Mouse (Mus musculus) neural tube, embryonic 13.5 days (tissue): ENCODE measurements at regions not wholly inside any gene's neighbourhood (a gene's known extent, or its start where the extent isn't known, plus 50 kb on each side); places are given as distances from the start of the nearest gene placed in this dataset.
"Not testable (repeated sequence)": the region's sequence is repeated elsewhere in the genome, so short reads cannot be mapped to it uniquely, and the experiment has no call there.

ENCODE experiments used
- ATAC-seq: fragments of 200-750 bp; cut with Nextera tagmentation; 2 replicates; pipeline ENCODE4 v1.8.0; 2017; ENCODE audit warnings: low read depth, mild to moderate bottlenecking, moderate TSS enrichment, moderate library complexity
- H3K27ac ChIP-seq: fragments of 300-500 bp; sonication (generic); replicated peaks from 2 replicates; pipeline ENCODE4 v1.5.1; 2015; ENCODE audit warnings: moderate library complexity, mild to moderate bottlenecking, inconsistent platforms
- H3K27me3 ChIP-seq: fragments of 300-500 bp; sonication (generic); 2 replicates; pipeline ENCODE4 v1.6.1; 2015; ENCODE audit warnings: mild to moderate bottlenecking, inconsistent platforms
- H3K36me3 ChIP-seq: fragments of 300-500 bp; sonication (generic); 2 replicates; pipeline ENCODE4 v1.6.1; 2015; ENCODE audit warnings: mild to moderate bottlenecking, inconsistent platforms
- H3K4me1 ChIP-seq: fragments of 300-500 bp; sonication (generic); replicated peaks from 2 replicates; pipeline ENCODE4 v1.6.1; 2015; ENCODE audit warnings: inconsistent platforms
- H3K4me2 ChIP-seq: fragments of 300-500 bp; sonication (generic); 2 replicates; pipeline ENCODE4 v1.6.1; 2015; ENCODE audit warnings: inconsistent platforms, mild to moderate bottlenecking, moderate library complexity
- H3K4me3 ChIP-seq: fragments of 300-500 bp; sonication (generic); 2 replicates; pipeline ENCODE4 v1.5.1; 2015; ENCODE audit warnings: mild to moderate bottlenecking, inconsistent platforms
- H3K9ac ChIP-seq: fragments of 300-500 bp; sonication (generic); 2 replicates; pipeline ENCODE4 v1.6.1; 2015; ENCODE audit warnings: moderate library complexity, mild to moderate bottlenecking, inconsistent platforms
- H3K9me3 ChIP-seq: fragments of 300-500 bp; sonication (generic); 2 replicates; pipeline ENCODE4 v1.6.1; 2016; ENCODE audit warnings: inconsistent platforms
- WGBS: fragments of 180-500 bp; shearing (Covaris S2); methylation state at CpG from one replicate; pipeline ENCODE4 v1.1.7; 2015; 5-methylcytosine and 5-hydroxymethylcytosine counted together

DNA sequence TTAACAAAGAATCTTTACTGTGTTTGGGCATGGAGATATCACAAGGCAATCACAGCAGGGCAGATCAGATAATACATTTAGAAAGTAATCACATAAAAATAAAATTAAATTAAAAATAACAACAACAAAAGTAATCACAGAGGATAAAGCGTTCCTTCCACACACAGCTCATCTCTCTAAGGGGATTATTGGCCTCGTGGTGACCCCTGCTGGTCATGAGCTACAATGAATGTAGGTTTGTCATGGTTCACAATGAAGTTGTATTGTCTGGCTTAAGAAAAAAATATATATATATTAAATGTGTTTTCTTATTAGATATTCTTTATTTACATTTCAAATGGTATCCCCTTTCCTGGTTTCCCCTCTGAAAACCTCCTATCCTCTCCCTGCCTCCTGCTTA, 1039.1 kb upstream of the Zfp386 start:
- 58% methylated on average over 2 of the region's 2 CpGs for WGBS
- Histone ChIP-seq H3K36me3 (no peaks in the 10 kb centered on the region), H3K4me3 (no peak overlapping the region), H3K4me1 (no peaks in the 10 kb centered on the region), H3K27me3 (no peaks in the 10 kb centered on the region), H3K9ac (no peak overlapping the region), H3K27ac (no peak overlapping the region), H3K4me2 (no peak overlapping the region), H3K9me3 (peaks cover 20% of the 10 kb centered on the region)
- ATAC-seq: no peak

GRCm38 (mm10) chr12:115012751-115013150, 1034.8 kb upstream of the Zfp386 start:
- Histone ChIP-seq H3K4me1 (no peaks in the 10 kb centered on the region), H3K36me3 (no peaks in the 10 kb centered on the region), H3K4me2 (no peak overlapping the region), H3K27me3 (no peaks in the 10 kb centered on the region), H3K4me3 (no peak overlapping the region), H3K27ac (no peak overlapping the region), H3K9ac (no peak overlapping the region), H3K9me3 (peaks cover 11% of the 10 kb centered on the region)
- ATAC-seq: no peak
- 84% methylated on average over 3 of the region's 3 CpGs for WGBS

DNA sequence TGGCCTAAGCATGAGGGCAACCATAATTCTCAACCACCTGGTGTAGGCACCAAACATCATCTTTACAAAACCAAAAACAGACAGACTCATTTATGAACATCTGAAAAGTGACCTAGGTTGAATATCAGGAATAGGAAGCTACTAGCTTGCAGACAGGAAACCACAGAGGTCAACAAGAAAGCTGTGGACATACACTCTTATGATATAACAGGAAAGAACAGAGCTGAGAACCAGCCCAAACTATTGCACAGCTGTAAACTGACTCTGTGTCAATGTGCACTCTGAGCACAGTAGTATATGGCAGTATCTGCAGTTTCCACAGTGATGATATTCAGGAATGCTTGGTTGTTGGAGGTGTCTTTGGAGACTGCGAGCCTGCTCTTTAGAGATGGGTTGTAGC, 1023.8 kb upstream of the Zfp386 start:
- no peak for ATAC-seq
- Histone ChIP-seq H3K9ac (no peak overlapping the region), H3K9me3 (peaks cover 39% of the 10 kb centered on the region), H3K4me2 (no peak overlapping the region), H3K27ac (no peak overlapping the region), H3K36me3 (no peaks in the 10 kb centered on the region), H3K27me3 (no peaks in the 10 kb centered on the region), H3K4me3 (no peak overlapping the region), H3K4me1 (no peaks in the 10 kb centered on the region)
- 82% methylated on average over 1 of the region's 1 CpGs for WGBS

GRCm38 (mm10) chr12:115034438-115035129, 1012.9 kb upstream of the Zfp386 start:
- Histone ChIP-seq H3K27me3 (no peaks in the 10 kb centered on the region), H3K4me2 (no peak overlapping the region), H3K9me3 (peaks cover 20% of the 10 kb centered on the region), H3K4me3 (no peak overlapping the region), H3K4me1 (no peaks in the 10 kb centered on the region), H3K36me3 (no peaks in the 10 kb centered on the region), H3K9ac (no peak overlapping the region), H3K27ac (no peak overlapping the region)
- WGBS: 78% methylated on average over 3 of the region's 3 CpGs
- ATAC-seq: no peak

DNA sequence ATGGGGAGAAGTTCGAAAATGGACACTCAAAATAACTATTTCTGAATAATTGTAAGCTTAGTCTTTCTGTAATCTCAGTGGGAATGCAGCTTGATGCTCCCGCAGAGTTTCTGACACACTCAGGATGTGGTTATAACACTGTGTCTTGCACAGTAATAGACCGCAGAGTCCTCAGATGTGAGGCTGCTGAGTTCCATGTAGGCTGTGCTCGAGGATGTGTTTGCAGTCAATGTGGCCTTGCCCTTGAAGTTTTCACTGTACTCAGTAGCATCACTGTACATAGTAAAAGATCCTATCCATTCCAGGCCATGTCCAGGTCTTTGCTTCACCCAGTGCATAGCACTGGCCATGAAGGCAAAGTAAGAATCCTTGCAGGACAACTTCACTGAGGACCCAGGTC, 992.4 kb upstream of the Zfp386 start:
- no peak for ATAC-seq
- Histone ChIP-seq H3K36me3 (no peaks in the 10 kb centered on the region), H3K4me1 (no peaks in the 10 kb centered on the region), H3K9ac (no peak overlapping the region), H3K27me3 (no peaks in the 10 kb centered on the region), H3K27ac (no peak overlapping the region), H3K4me2 (no peak overlapping the region), H3K4me3 (no peak overlapping the region), H3K9me3 (peaks cover 6% of the 10 kb centered on the region)
- WGBS: 81% methylated on average over 4 of the region's 4 CpGs

- not testable (repeated sequence) for H3K9ac ChIP-seq, H3K4me3 ChIP-seq, H3K36me3 ChIP-seq, H3K27me3 ChIP-seq, H3K4me1 ChIP-seq, H3K27ac ChIP-seq, H3K4me2 ChIP-seq, ATAC-seq
- peaks cover 20% of the 10 kb centered on the region for H3K9me3 ChIP-seq
Measured at GRCm38 (mm10) chr12:115059954-115060353, 987.6 kb upstream of the Zfp386 start.

DNA sequence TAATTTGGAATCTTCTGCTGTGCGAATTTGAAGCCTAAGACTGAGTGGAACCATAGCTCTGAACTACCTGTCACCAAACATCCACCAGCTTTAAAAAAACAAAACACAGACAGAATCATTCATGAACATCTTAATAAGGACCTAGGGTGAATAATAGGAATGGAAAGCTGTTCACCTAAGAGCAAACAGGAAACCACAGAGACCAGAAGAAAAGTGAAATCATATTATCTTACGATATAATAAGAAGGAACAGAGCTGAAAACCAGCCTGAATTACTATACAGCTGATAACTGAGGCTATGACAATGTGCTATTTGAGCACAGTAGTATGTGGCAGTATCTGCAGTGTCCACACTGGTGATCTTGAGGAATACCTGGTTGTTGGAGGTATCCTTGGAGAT, 980.3 kb upstream of the Zfp386 start:
- Histone ChIP-seq H3K4me1 (no peaks in the 10 kb centered on the region), H3K36me3 (no peaks in the 10 kb centered on the region), H3K4me2 (no peak overlapping the region), H3K27ac (no peak overlapping the region), H3K9ac (no peak overlapping the region), H3K4me3 (no peak overlapping the region), H3K27me3 (no peaks in the 10 kb centered on the region), H3K9me3 (peaks cover 17% of the 10 kb centered on the region)
- 89% methylated on average over 2 of the region's 2 CpGs for WGBS
- ATAC-seq: no peak

DNA sequence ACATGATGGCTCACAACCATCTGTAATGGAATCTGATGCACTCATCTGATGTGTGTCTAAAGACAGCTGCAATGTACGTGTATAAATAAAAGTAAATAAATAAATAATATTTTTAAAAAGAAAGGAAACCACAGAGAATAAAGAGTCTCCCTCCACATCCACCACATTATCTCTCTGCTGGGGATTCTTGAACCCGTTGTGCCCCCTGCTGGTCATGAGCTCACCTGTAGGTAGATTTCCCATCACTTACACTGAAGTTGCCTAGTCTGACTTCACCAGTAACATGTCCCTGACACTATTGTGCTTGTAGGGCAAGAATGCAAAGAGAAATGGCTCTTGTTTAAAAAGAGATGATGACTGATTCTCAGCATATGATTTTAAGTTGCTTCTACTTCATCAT, 956.1 kb upstream of the Zfp386 start:
- not testable (repeated sequence) for H3K36me3 ChIP-seq, H3K9me3 ChIP-seq, ATAC-seq, H3K4me3 ChIP-seq, H3K27me3 ChIP-seq, H3K9ac ChIP-seq, H3K4me2 ChIP-seq, H3K4me1 ChIP-seq, H3K27ac ChIP-seq
- WGBS: 75% methylated on average over 2 of the region's 2 CpGs

DNA sequence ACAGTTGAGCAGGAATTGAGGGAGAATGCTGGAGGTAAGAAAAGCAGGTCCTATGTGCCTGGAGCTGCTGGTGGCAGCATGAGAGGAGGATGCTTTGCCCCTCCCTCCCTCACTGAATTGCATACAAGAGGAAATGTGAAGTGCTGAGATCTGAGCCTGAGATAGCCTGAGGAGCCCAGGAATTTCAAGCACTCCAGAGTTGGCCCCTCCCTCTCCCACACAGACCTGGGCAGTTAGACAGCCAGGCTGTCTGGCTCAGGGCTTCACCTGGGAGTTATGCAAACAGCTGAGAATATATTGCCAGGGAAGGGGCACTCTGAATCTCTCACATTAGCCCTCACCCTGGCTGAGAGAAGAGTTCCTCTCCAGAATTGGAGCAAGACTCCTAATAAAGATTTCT, 937.8 kb upstream of the Zfp386 start:
- no peak overlapping the region for H3K27ac ChIP-seq
- no peak overlapping the region for H3K4me2 ChIP-seq
- H3K9ac ChIP-seq: no peak overlapping the region
- no peak for ATAC-seq
- no peaks in the 10 kb centered on the region for H3K36me3 ChIP-seq
- no peaks in the 10 kb centered on the region for H3K4me1 ChIP-seq
- H3K27me3 ChIP-seq: no peaks in the 10 kb centered on the region
- no peak overlapping the region for H3K4me3 ChIP-seq
- peaks cover 21% of the 10 kb centered on the region for H3K9me3 ChIP-seq

- not testable (repeated sequence) for H3K36me3 ChIP-seq, H3K27me3 ChIP-seq, H3K4me1 ChIP-seq, H3K4me3 ChIP-seq, ATAC-seq, H3K4me2 ChIP-seq, H3K9me3 ChIP-seq, H3K27ac ChIP-seq, H3K9ac ChIP-seq
- WGBS: 73% methylated on average over 4 of the region's 4 CpGs
Measured at GRCm38 (mm10) chr12:115119134-115119826, 928.2 kb upstream of the Zfp386 start.

DNA sequence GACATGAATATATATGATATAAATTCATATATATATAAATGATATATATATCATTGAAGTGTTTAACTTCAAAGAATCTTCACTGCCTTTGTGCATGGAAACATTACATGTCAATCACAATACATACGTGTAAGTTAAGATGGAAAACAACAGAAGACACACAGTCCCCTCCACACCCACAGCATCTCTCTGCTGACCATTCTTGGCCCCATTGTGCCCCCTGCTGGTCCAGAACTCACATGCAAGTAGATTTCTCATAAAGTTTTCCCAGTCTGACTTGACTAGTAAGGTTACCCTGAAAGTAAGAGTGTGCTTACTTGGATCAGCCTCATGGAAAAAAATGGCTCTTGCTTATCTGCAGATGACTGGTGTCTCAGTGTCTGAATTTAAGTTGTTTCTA, 926.3 kb upstream of the Zfp386 start:
- WGBS: 67% methylated on average over 1 of the region's 1 CpGs

GRCm38 (mm10) chr12:115121899-115122298, 925.6 kb upstream of the Zfp386 start:
- no peaks in the 10 kb centered on the region for H3K36me3 ChIP-seq
- peaks cover 18% of the 10 kb centered on the region for H3K9me3 ChIP-seq
- no peak overlapping the region for H3K4me2 ChIP-seq
- H3K4me1 ChIP-seq: no peaks in the 10 kb centered on the region
- H3K9ac ChIP-seq: no peak overlapping the region
- H3K27me3 ChIP-seq: no peaks in the 10 kb centered on the region
- H3K27ac ChIP-seq: no peak overlapping the region
- no peak overlapping the region for H3K4me3 ChIP-seq
- ATAC-seq: no peak

More for the DNA sequence above, 926.3 kb upstream of the Zfp386 start:
- no peak for ATAC-seq
- Histone ChIP-seq H3K27ac (no peak overlapping the region), H3K36me3 (no peaks in the 10 kb centered on the region), H3K9me3 (peaks cover 11% of the 10 kb centered on the region), H3K27me3 (no peaks in the 10 kb centered on the region), H3K4me3 (no peak overlapping the region), H3K4me1 (no peaks in the 10 kb centered on the region), H3K9ac (no peak overlapping the region), H3K4me2 (no peak overlapping the region)

DNA sequence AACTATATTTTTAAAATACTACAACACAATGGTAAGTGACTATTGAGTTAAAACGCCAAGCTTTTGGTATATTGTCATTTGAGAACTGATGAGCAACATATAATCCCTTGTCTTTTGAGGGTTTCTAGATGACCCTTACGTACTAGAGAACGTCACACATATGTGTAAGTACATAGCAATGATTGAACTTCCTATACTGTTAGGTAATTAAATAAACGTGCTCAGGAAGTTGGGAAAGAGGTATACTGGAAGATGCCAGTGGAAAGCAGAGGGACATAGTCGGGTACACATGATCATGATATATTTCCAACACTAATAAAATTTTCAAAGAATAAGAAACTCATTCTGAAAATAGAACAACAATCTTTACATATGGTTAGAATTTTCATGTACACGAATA, 914.6 kb upstream of the Zfp386 start:
- 68% methylated on average over 5 of the region's 6 CpGs for WGBS
- not testable (repeated sequence) for H3K27me3 ChIP-seq, H3K27ac ChIP-seq, H3K36me3 ChIP-seq, H3K4me3 ChIP-seq, H3K4me1 ChIP-seq, ATAC-seq, H3K9ac ChIP-seq, H3K4me2 ChIP-seq
- peaks cover 21% of the 10 kb centered on the region for H3K9me3 ChIP-seq
